Mouse (Mus musculus): Measurements from ENCODE around the gene Gins2. TPM values are rescaled to one million over a fixed set of nuclear protein-coding genes. Genes with fewer than 3 reads are reported as not detected.
A peak's percentile ranks its signal among the peaks of the same experiment; 100 is the strongest.

The Gins2 gene
- polyA plus RNA-seq, 1 experiment = 4.4 TPM

DNA sequence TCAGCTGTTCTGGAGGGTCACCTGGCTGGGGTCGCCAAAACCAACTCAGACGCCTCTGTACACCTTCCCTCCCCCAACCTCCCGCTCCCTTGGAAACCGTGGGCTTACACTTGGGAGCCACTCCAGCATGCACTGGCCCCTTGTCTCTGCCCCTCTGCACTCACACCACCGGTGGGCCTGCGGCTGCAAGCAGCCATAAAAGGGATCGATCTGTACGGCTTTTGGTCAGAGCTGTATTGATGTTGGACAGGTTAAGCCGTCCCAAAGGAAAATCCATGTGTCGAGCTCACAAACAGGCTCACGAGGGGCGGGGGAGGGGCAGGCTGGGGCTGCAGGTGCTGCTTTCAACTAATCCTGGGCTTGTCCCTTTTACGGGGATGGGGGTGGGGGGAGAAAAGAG, 46.1 kb downstream of the Gins2 start:
- WGBS = 40% methylated on average over 13 of the region's 13 CpGs
- H3K4me1 ChIP-seq (ENCODE audit: control insufficient read depth, insufficient read depth, low read length) = peaks cover 29% of the 10 kb centered on the region
- no peak for TF ChIP-seq CTCF (IDR thresholded peaks at IDR 0.05; ENCODE audit: insufficient read depth, low read length)
- no peak for TF ChIP-seq POLR2A (IDR thresholded peaks at IDR 0.05; ENCODE audit: borderline replicate concordance, extremely low read depth, low read depth, low read length)
- DNase-seq = no peak
- no peak overlapping the region for H3K4me3 ChIP-seq (replicated peaks; ENCODE audit: extremely low read depth, low read depth, low read length)

GRCm38 (mm10) chr8:120539775-120540625, 49.1 kb downstream of the Gins2 start:
- DNase-seq = no peak
- Histone ChIP-seq H3K4me3 (replicated peaks; ENCODE audit: extremely low read depth, low read depth, low read length) (no peak overlapping the region), H3K4me1 (ENCODE audit: control insufficient read depth, insufficient read depth, low read length) (peaks cover 20% of the 10 kb centered on the region)
- WGBS = 48% methylated on average over 23 of the region's 23 CpGs
- TF ChIP-seq CTCF (IDR thresholded peaks at IDR 0.05; ENCODE audit: insufficient read depth, low read length) (no peak), POLR2A (IDR thresholded peaks at IDR 0.05; ENCODE audit: borderline replicate concordance, extremely low read depth, low read depth, low read length) (no peak)

DNA sequence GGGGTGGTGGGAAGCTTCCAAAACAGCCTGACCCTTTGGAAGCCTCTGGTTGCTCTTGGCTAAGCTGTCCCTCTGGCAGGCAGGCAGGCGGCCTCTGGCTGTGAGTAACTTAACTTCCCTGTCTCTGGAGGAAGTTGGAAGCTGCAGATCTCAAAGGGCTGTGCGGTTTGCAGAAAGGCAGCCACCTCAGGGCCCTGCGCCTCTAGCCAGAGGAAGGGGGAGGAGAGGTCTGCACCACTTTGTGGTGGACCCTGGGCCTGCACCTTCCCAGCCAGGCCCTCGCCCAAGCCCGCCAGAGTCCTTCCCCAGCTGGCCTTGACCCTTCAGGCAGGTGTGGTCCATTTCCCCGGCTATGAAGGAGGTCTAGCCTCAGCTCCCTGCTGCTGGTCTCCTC, 49.7 kb downstream of the Gins2 start:
- no peak overlapping the region for H3K4me3 ChIP-seq (replicated peaks; ENCODE audit: extremely low read depth, low read depth, low read length)
- no peak for TF ChIP-seq POLR2A (IDR thresholded peaks at IDR 0.05; ENCODE audit: borderline replicate concordance, extremely low read depth, low read depth, low read length)
- no peak for TF ChIP-seq CTCF (IDR thresholded peaks at IDR 0.05; ENCODE audit: insufficient read depth, low read length)
- H3K4me1 ChIP-seq (ENCODE audit: control insufficient read depth, insufficient read depth, low read length) = peaks cover 25% of the 10 kb centered on the region
- no peak for DNase-seq
- 47% methylated on average over 6 of the region's 6 CpGs for WGBS

GRCm38 (mm10) chr8:120538397-120539240, 50.5 kb downstream of the Gins2 start:
- peak overlapping the region; percentile 38 for H3K4me3 ChIP-seq (replicated peaks; ENCODE audit: extremely low read depth, low read depth, low read length)
- peaks cover 28% of the 10 kb centered on the region for H3K4me1 ChIP-seq (ENCODE audit: control insufficient read depth, insufficient read depth, low read length)
- DNase-seq = peak; percentile 82
- peak; percentile 11; the same call in 1 of the 2 replicates for TF ChIP-seq POLR2A (IDR thresholded peaks at IDR 0.05; ENCODE audit: borderline replicate concordance, extremely low read depth, low read depth, low read length)
- TF ChIP-seq CTCF (IDR thresholded peaks at IDR 0.05; ENCODE audit: insufficient read depth, low read length) = no peak
- WGBS = 12% methylated on average over 37 of the region's 37 CpGs

GRCm38 (mm10) chr8:120537818-120538396, 51.2 kb downstream of the Gins2 start:
- Histone ChIP-seq H3K4me3 (replicated peaks; ENCODE audit: extremely low read depth, low read depth, low read length) (peak overlapping the region; percentile 47), H3K4me1 (ENCODE audit: control insufficient read depth, insufficient read depth, low read length) (peaks cover 24% of the 10 kb centered on the region)
- TF ChIP-seq CTCF (IDR thresholded peaks at IDR 0.05; ENCODE audit: insufficient read depth, low read length) = no peak
- TF ChIP-seq POLR2A (IDR thresholded peaks at IDR 0.05; ENCODE audit: borderline replicate concordance, extremely low read depth, low read depth, low read length) = no peak
- peak; percentile 70 for DNase-seq
- 3% methylated on average over 46 of the region's 46 CpGs for WGBS

DNA sequence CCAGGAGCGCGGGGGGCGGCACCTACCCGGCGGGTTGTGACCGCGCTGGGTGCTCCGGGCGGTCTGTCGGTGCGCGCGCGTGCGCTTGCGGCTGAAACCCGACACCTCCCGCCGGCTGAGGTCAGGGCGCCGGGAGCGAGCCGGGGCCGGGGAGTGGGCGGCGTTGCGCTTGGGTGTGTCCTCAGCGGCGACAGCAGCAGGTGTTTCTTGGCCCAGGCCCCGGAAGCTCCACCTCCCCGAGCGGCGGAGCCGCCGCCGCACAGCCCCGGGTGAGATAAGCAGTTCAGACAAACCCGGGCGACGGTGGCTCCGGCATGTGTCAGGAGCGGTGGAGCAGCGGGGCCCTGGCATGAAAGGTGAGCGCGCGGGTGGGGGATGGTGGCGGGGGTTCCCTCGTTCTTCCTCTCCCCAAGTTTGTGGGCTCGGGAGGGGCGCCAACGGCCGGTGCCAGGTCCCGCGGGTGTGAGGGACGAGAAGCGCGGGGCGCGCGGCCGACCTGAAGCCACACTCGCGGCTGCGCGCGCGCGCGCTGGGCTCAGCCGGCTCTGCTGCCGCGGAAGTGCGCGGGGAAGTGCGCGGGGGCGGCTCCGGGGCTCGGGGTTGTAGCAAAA, 51.8 kb downstream of the Gins2 start:
- peak; percentile 85 for DNase-seq
- no peak for TF ChIP-seq CTCF (IDR thresholded peaks at IDR 0.05; ENCODE audit: insufficient read depth, low read length)
- Histone ChIP-seq H3K4me3 (replicated peaks; ENCODE audit: extremely low read depth, low read depth, low read length) (peak overlapping the region; percentile 47), H3K4me1 (ENCODE audit: control insufficient read depth, insufficient read depth, low read length) (peaks cover 23% of the 10 kb centered on the region)
- WGBS = under 1% methylated on average over 79 of the region's 79 CpGs

- peak; percentile 70 for DNase-seq
- TF ChIP-seq POLR2A (IDR thresholded peaks at IDR 0.05; ENCODE audit: borderline replicate concordance, extremely low read depth, low read depth, low read length) = no peak
- TF ChIP-seq CTCF (IDR thresholded peaks at IDR 0.05; ENCODE audit: insufficient read depth, low read length) = no peak
- Histone ChIP-seq H3K4me3 (replicated peaks; ENCODE audit: extremely low read depth, low read depth, low read length) (peak overlapping the region; percentile 47), H3K4me1 (ENCODE audit: control insufficient read depth, insufficient read depth, low read length) (peaks cover 22% of the 10 kb centered on the region)
- WGBS = under 1% methylated on average over 59 of the region's 61 CpGs
Observed at GRCm38 (mm10) chr8:120536306-120537206, 52.5 kb downstream of the Gins2 start.

- DNase-seq = peak; percentile 64
- peak overlapping the region; percentile 47 for H3K4me3 ChIP-seq (replicated peaks; ENCODE audit: extremely low read depth, low read depth, low read length)
- no peak for TF ChIP-seq POLR2A (IDR thresholded peaks at IDR 0.05; ENCODE audit: borderline replicate concordance, extremely low read depth, low read depth, low read length)
- no peak for TF ChIP-seq CTCF (IDR thresholded peaks at IDR 0.05; ENCODE audit: insufficient read depth, low read length)
- WGBS = 2% methylated on average over 71 of the region's 79 CpGs
- peaks cover 22% of the 10 kb centered on the region for H3K4me1 ChIP-seq (ENCODE audit: control insufficient read depth, insufficient read depth, low read length)
Observed at GRCm38 (mm10) chr8:120535452-120536305, 53.4 kb downstream of the Gins2 start.

Data from lung, adult 2 months (tissue).